21 mouse cellular contexts compared by ENCODE assay signal in genomic region chr3:68952707-68953106, GRCm38 (mm10). TPM values are rescaled to one million over a fixed set of nuclear protein-coding genes. Genes with fewer than 3 reads are reported as not detected.
DNase-seq lines count a peak whose midpoint lies in the region; ATAC-seq and TF ChIP-seq lines count a peak whose summit lies in the region.
"Had no signal": no experiment of that assay in that cellular context is flagged by ENCODE, and none has a peak within 500 bp of the region (broad histone marks: within the 10 kb centered on the region; RNA-seq: fewer than 3 reads in every experiment).

No protein-coding gene starts in this region.

- H3K9me3 ChIP-seq in MEL (replicated peaks; ENCODE audit: insufficient read depth, low read length) = no peaks in the 10 kb centered on the region
- no peaks in the 10 kb centered on the region for H3K9me3 ChIP-seq in forebrain, embryonic 14.5 days (replicated peaks; ENCODE audit: control insufficient read depth, low read length)
- H3K9me3 ChIP-seq: embryonic facial prominence, embryonic 13.5 days; embryonic facial prominence, embryonic 15.5 days; forebrain, embryonic 12.5 days; forebrain, embryonic 15.5 days had no signal

- no peak for TF ChIP-seq RAD21 in MEL (IDR thresholded peaks at IDR 0.05; ENCODE audit: low read depth, low read length)

- DNase-seq in MEL (ENCODE audit: low read depth, low spot score) = peak; percentile 53
- no peak for DNase-seq in cerebellum, postnatal 36 days
- DNase-seq in forebrain, embryonic 14.5 days (ENCODE audit: low spot score) = no peak
- DNase-seq: adrenal gland, adult 8-10 months; adrenal gland, postnatal 14 days; adrenal gland, postnatal 36 days; cerebellum, adult 11-12 months; cerebellum, adult 2 months; cerebellum, adult 9-10 months; cerebellum, postnatal 10 days; cerebellum, postnatal 25 days; embryo, embryonic 11 days; forebrain, postnatal 0 days had no signal

- 93% methylated on average over 5 of the region's 5 CpGs for WGBS in forebrain, embryonic 14.5 days

- H3K36me3 ChIP-seq in MEL (ENCODE audit: control insufficient read depth in 1 of 2, insufficient read depth in 2 of 2, low read length in 2 of 2) = peaks cover 0 to 10% of the 10 kb centered on the region in 2 experiments; a peak in 2 of 4 replicates
- 0 out of 2 replicates have a peak, but pooled peaks cover 4% of the 10 kb centered on the region for H3K36me3 ChIP-seq in forebrain, embryonic 14.5 days (ENCODE audit: control insufficient read depth, insufficient read depth, low read length)
- H3K36me3 ChIP-seq: embryonic facial prominence, embryonic 15.5 days; forebrain, embryonic 12.5 days; forebrain, embryonic 15.5 days had no signal

- 0 out of 2 replicates have a peak, but pooled peaks have one; percentile 58 for ATAC-seq in erythroblast, adult 5-6 weeks (replicated peaks; ENCODE audit: low FRiP score, poor library complexity, severe bottlenecking)
- peak; percentile 89 for ATAC-seq in megakaryocyte-erythroid progenitor cell, adult 5-6 weeks (replicated peaks; ENCODE audit: low FRiP score, low TSS enrichment, poor library complexity, severe bottlenecking)
- ATAC-seq in forebrain, embryonic 14.5 days = no peak
- ATAC-seq: activated CD4-positive, CD25-positive, alpha-beta regulatory T cell, adult 4 months; forebrain, embryonic 15.5 days; forebrain, postnatal 0 days; Patski had no signal

- TF ChIP-seq EP300 in MEL (IDR thresholded peaks at IDR 0.05; ENCODE audit: low read depth in 1 of 2, low read length in 2 of 2) = 0 out of 4 replicates have a peak, but pooled peaks of 1 of the 2 experiments have one; percentile 14

- H3K4me2 ChIP-seq in forebrain, embryonic 14.5 days (ENCODE audit: low read length) = no peak overlapping the region
- H3K4me2 ChIP-seq: embryonic facial prominence, embryonic 13.5 days; embryonic facial prominence, embryonic 15.5 days; forebrain, embryonic 12.5 days; forebrain, embryonic 15.5 days had no signal

- no peak for TF ChIP-seq POLR2A in MEL (IDR thresholded peaks at IDR 0.05; ENCODE audit: control insufficient read depth in 1 of 2, insufficient read depth in 1 of 2, low read depth in 1 of 2, low read length in 2 of 2, poor library complexity in 1 of 2)

- H3K4me1 ChIP-seq in MEL (ENCODE audit: control insufficient read depth in 1 of 2, insufficient read depth in 2 of 2, low read length in 2 of 2) = peaks cover 3 to 7% of the 10 kb centered on the region in 2 experiments
- no peaks in the 10 kb centered on the region for H3K4me1 ChIP-seq in forebrain, embryonic 14.5 days (ENCODE audit: control insufficient read depth, insufficient read depth, low read length)
- H3K4me1 ChIP-seq: embryonic facial prominence, embryonic 15.5 days; forebrain, embryonic 12.5 days had no signal

- H3K27ac ChIP-seq in MEL (ENCODE audit: control insufficient read depth, low read depth, low read length) = no peak overlapping the region
- no peak overlapping the region for H3K27ac ChIP-seq in forebrain, embryonic 14.5 days (ENCODE audit: low read depth, low read length)
- H3K27ac ChIP-seq: embryonic facial prominence, embryonic 13.5 days; embryonic facial prominence, embryonic 15.5 days; forebrain, embryonic 12.5 days; forebrain, embryonic 15.5 days had no signal

- H3K27me3 ChIP-seq in MEL (ENCODE audit: control insufficient read depth in 1 of 2, insufficient read depth in 2 of 2, low read length in 2 of 2) = no peaks in the 10 kb centered on the region
- H3K27me3 ChIP-seq in forebrain, embryonic 14.5 days (replicated peaks; ENCODE audit: control insufficient read depth, insufficient read depth, low read length) = no peaks in the 10 kb centered on the region
- H3K27me3 ChIP-seq: embryonic facial prominence, embryonic 13.5 days; embryonic facial prominence, embryonic 15.5 days; forebrain, embryonic 12.5 days; forebrain, embryonic 15.5 days; Patski had no signal

- no peak overlapping the region for H3K4me3 ChIP-seq in MEL (ENCODE audit: control insufficient read depth in 1 of 2, insufficient read depth in 1 of 2, low read depth in 2 of 2, low read length in 2 of 2)
- no peak overlapping the region for H3K4me3 ChIP-seq in forebrain, embryonic 14.5 days (ENCODE audit: low read depth, low read length)
- H3K4me3 ChIP-seq: embryonic facial prominence, embryonic 13.5 days; embryonic facial prominence, embryonic 15.5 days; forebrain, embryonic 12.5 days; forebrain, embryonic 15.5 days had no signal

- H3K9ac ChIP-seq in MEL (ENCODE audit: control insufficient read depth, low read depth, low read length, poor library complexity, severe bottlenecking) = no peak overlapping the region
- H3K9ac ChIP-seq in forebrain, embryonic 14.5 days (ENCODE audit: low read length) = no peak overlapping the region
- H3K9ac ChIP-seq: embryonic facial prominence, embryonic 13.5 days; embryonic facial prominence, embryonic 15.5 days; forebrain, embryonic 12.5 days; forebrain, embryonic 15.5 days; forebrain, postnatal 0 days had no signal

- no peak for TF ChIP-seq CTCF in MEL (IDR thresholded peaks at IDR 0.05 in 2 of 3, conservative IDR thresholded peaks at IDR 0.05 in 1 of 3; ENCODE audit: control insufficient read depth in 1 of 3, insufficient read depth in 1 of 3, low read depth in 2 of 3, low read length in 3 of 3, poor library complexity in 1 of 3, severe bottlenecking in 1 of 3)

- no peaks in the 10 kb centered on the region for H3K79me2 ChIP-seq in MEL (ENCODE audit: control insufficient read depth, insufficient read depth, low read length, poor library complexity)

TF ChIP-seq in MEL, 35 proteins besides CTCF, POLR2A, EP300 and RAD21:
- TF ChIP-seq HCFC1 (IDR thresholded peaks at IDR 0.05; ENCODE audit: low read depth, low read length) = no peak
- peak; percentile 39; the same call in 1 of the 2 replicates for TF ChIP-seq TCF12 (IDR thresholded peaks at IDR 0.05; ENCODE audit: low read depth, low read length)
- TF ChIP-seq TAL1 (IDR thresholded peaks at IDR 0.05; ENCODE audit: low read length) = peak; percentile 40; the same call in 1 of the 2 replicates
- peak; percentile 30; the same call in 1 of the 2 replicates for TF ChIP-seq GATA1 (IDR thresholded peaks at IDR 0.05; ENCODE audit: low read depth, low read length)
TF ChIP-seq in MEL: peak in this region for 3.

RNA-seq across cellular contexts. Expression of gene Ift80, which starts 51.7 kb away (rescaled TPM):
- 4.6 and 6.3 TPM in 2 replicates for total RNA-seq in MEL (2012; rRNA removed)
- 1 to 10 TPM in 1 of 2 experiments, not detected in 1; 8.4 TPM for polyA plus RNA-seq in MEL (2012; ENCODE audit: insufficient read depth in 1 of 2, insufficient read length in 2 of 2, low read depth in 1 of 2, low replicate concordance in 2 of 2, missing spikeins in 1 of 2)
- total RNA-seq in erythroblast, adult 5-6 weeks (2015; ENCODE audit: low replicate concordance) = 45.6 and 50.7 TPM in 2 replicates
- total RNA-seq in erythroblast, adult 5-6 weeks (2017; ENCODE audit: low replicate concordance) = 73.9 and 79.5 TPM in 2 replicates
- 20.1 and 22.3 TPM in 2 replicates for total RNA-seq in megakaryocyte-erythroid progenitor cell, adult 5-6 weeks (2014; fragmentation: Nextera tagmentation)
- total RNA-seq in megakaryocyte-erythroid progenitor cell, adult 5-6 weeks (2017) = 20.3 and 26.8 TPM in 2 replicates
- 11.9 and 12.5 TPM in 2 replicates for polyA plus RNA-seq in forebrain, embryonic 14.5 days (2014; fragmentation: Nextera tagmentation; extraction: Ambion mirVana)

RNA-seq across cellular contexts. Expression of gene Smc4, which starts 51.8 kb away (rescaled TPM):
- 75.9 and 86.7 TPM in 2 replicates for total RNA-seq in MEL (2012; rRNA removed)
- polyA plus RNA-seq in MEL (2012; ENCODE audit: insufficient read depth in 1 of 2, insufficient read length in 2 of 2, low read depth in 1 of 2, low replicate concordance in 2 of 2, missing spikeins in 1 of 2) = 1,000 to 10,000 TPM in 1 of 2 experiments, 10 to 100 TPM in 1; 88.7 to 1,112 TPM
- total RNA-seq in erythroblast, adult 5-6 weeks (2015; ENCODE audit: low replicate concordance) = 162 and 171 TPM in 2 replicates
- 317 and 358 TPM in 2 replicates for total RNA-seq in erythroblast, adult 5-6 weeks (2017; ENCODE audit: low replicate concordance)
- 208 and 219 TPM in 2 replicates for total RNA-seq in megakaryocyte-erythroid progenitor cell, adult 5-6 weeks (2014; fragmentation: Nextera tagmentation)
- total RNA-seq in megakaryocyte-erythroid progenitor cell, adult 5-6 weeks (2017) = 621 and 796 TPM in 2 replicates
- 91.2 and 96.6 TPM in 2 replicates for polyA plus RNA-seq in forebrain, embryonic 14.5 days (2014; fragmentation: Nextera tagmentation; extraction: Ambion mirVana)
